Mouse (Mus musculus) forebrain, postnatal 0 days (tissue): Measurements from ENCODE around the gene Impg1. TPM values are rescaled to one million over a fixed set of nuclear protein-coding genes. Genes with fewer than 3 reads are reported as not detected.

Experiments used
- ATAC-seq: fragments of 200-750 bp; cut with Nextera tagmentation; 2 replicates; pipeline ENCODE4 v1.8.0; 2017; ENCODE audit warnings: mild to moderate bottlenecking, moderate library complexity
- DNase-seq: peaks from one replicate; pipeline ENCODE4 v3.0.0-alpha.2; 2015
- H3K27ac ChIP-seq: fragments of 300-500 bp; sonication (generic); 2 replicates; pipeline ENCODE4 v1.5.1; 2014; ENCODE audit warnings: low read depth, mild to moderate bottlenecking, antibody characterized with exemption, low read length, moderate library complexity, mixed read lengths
- H3K27me3 ChIP-seq: fragments of 300-500 bp; sonication (generic); 2 replicates; pipeline ENCODE4 v1.6.1; 2014; ENCODE audit warnings: mild to moderate bottlenecking, low read length, mixed read lengths; ENCODE audit not compliant: insufficient read depth
- H3K36me3 ChIP-seq: fragments of 300-500 bp; sonication (generic); 2 replicates; pipeline ENCODE4 v1.6.1; 2014; ENCODE audit warnings: mild to moderate bottlenecking, moderate library complexity; ENCODE audit not compliant: insufficient read depth
- H3K4me1 ChIP-seq: fragments of 300-500 bp; sonication (generic); 2 replicates; pipeline ENCODE4 v1.6.1; 2014; ENCODE audit warnings: antibody characterized with exemption; ENCODE audit not compliant: insufficient read depth
- H3K4me2 ChIP-seq: fragments of 300-500 bp; sonication (generic); 2 replicates; pipeline ENCODE4 v1.6.1; 2014; ENCODE audit warnings: low read depth, mild to moderate bottlenecking, moderate library complexity
- H3K4me3 ChIP-seq: fragments of 300-500 bp; sonication (generic); 2 replicates; pipeline ENCODE4 v1.5.1; 2014; ENCODE audit warnings: low read depth, low read length, mixed read lengths
- H3K9ac ChIP-seq: fragments of 300-500 bp; sonication (generic); 2 replicates; pipeline ENCODE4 v1.6.1; 2014; ENCODE audit warnings: mild to moderate bottlenecking
- H3K9me3 ChIP-seq: fragments of 300-500 bp; sonication (generic); 2 replicates; pipeline ENCODE4 v1.6.1; 2016; ENCODE audit warnings: low read length
- CTCF ChIP-seq: sonication (generic); IDR thresholded peaks from 2 replicates; pipeline ENCODE4 v1.5.1; 2016; ENCODE audit warnings: antibody characterized with exemption, control low read depth, low read depth
- WGBS: fragments of 180-500 bp; shearing (Covaris S2); extraction: QIAGEN DNeasy Blood & Tissue Kit; methylation state at CpG from one replicate; pipeline ENCODE4 v1.1.7; 2014; 5-methylcytosine and 5-hydroxymethylcytosine counted together
- polyA plus RNA-seq: library from polyadenylated mRNA; unstranded; fragments of >200 nt; fragmentation: Nextera tagmentation; extraction: Ambion mirVana; gene quantifications from 2 replicates; pipeline ENCODE4 v1.2.1, GENCODE M21; 2015
- total RNA-seq: library from RNA; depleted of rRNA; stranded (reverse); fragments of >200 nt; gene quantifications from 2 replicates; pipeline ENCODE4 v1.2.3, GENCODE M21; 2014

Gene Impg1
- total and polyA plus RNA-seq, 2 experiments from 2014 or later, result not detected

- Histone ChIP-seq H3K4me1 (no peaks in the 10 kb centered on the region), H3K9me3 (no peaks in the 10 kb centered on the region), H3K36me3 (no peaks in the 10 kb centered on the region), H3K9ac (no peak overlapping the region), H3K27ac (no peak overlapping the region), H3K4me2 (no peak overlapping the region), H3K4me3 (no peak overlapping the region), H3K27me3 (no peaks in the 10 kb centered on the region)
- DNase-seq (no peak), ATAC-seq (no peak)
- 87% methylated on average over 2 of the region's 2 CpGs for WGBS
- no peak for TF ChIP-seq CTCF
Measured at GRCm38 (mm10) chr9:80284539-80285174, 180.6 kb downstream of the Impg1 start.

GRCm38 (mm10) chr9:80282426-80282825, 182.9 kb downstream of the Impg1 start:
- WGBS, result 97% methylated on average over 3 of the region's 3 CpGs
- H3K36me3 ChIP-seq, result no peaks in the 10 kb centered on the region
- H3K4me2 ChIP-seq, result no peak overlapping the region
- no peak for TF ChIP-seq CTCF
- no peak overlapping the region for H3K27ac ChIP-seq
- H3K9ac ChIP-seq, result no peak overlapping the region
- DNase-seq, result no peak
- no peaks in the 10 kb centered on the region for H3K27me3 ChIP-seq
- ATAC-seq, result no peak
- H3K9me3 ChIP-seq, result no peaks in the 10 kb centered on the region
- H3K4me3 ChIP-seq, result no peak overlapping the region
- no peaks in the 10 kb centered on the region for H3K4me1 ChIP-seq

GRCm38 (mm10) chr9:80280724-80281123, 184.6 kb downstream of the Impg1 start:
- TF ChIP-seq CTCF, result no peak
- WGBS, result 100% methylated on average over 1 of the region's 1 CpGs

GRCm38 (mm10) chr9:80277770-80278169, 187.5 kb downstream of the Impg1 start:
- no peak for ATAC-seq
- Histone ChIP-seq H3K4me2 (no peak overlapping the region), H3K27ac (no peak overlapping the region), H3K4me3 (no peak overlapping the region), H3K36me3 (no peaks in the 10 kb centered on the region), H3K9me3 (no peaks in the 10 kb centered on the region), H3K4me1 (no peaks in the 10 kb centered on the region), H3K9ac (no peak overlapping the region), H3K27me3 (no peaks in the 10 kb centered on the region)
- WGBS, result 77% methylated on average over 6 of the region's 6 CpGs
- DNase-seq, result no peak
- no peak for TF ChIP-seq CTCF

More at GRCm38 (mm10) chr9:80280724-80281123, 184.6 kb downstream of the Impg1 start:
- Histone ChIP-seq H3K36me3 (no peaks in the 10 kb centered on the region), H3K27me3 (no peaks in the 10 kb centered on the region), H3K4me1 (no peaks in the 10 kb centered on the region), H3K4me3 (no peak overlapping the region), H3K9me3 (no peaks in the 10 kb centered on the region), H3K4me2 (no peak overlapping the region), H3K27ac (no peak overlapping the region), H3K9ac (no peak overlapping the region)
- ATAC-seq, result no peak
- no peak for DNase-seq

- no peak for TF ChIP-seq CTCF
- DNase-seq (no peak), ATAC-seq (no peak)
- Histone ChIP-seq H3K9ac (no peak overlapping the region), H3K4me3 (no peak overlapping the region), H3K4me1 (no peaks in the 10 kb centered on the region), H3K27me3 (no peaks in the 10 kb centered on the region), H3K9me3 (no peaks in the 10 kb centered on the region), H3K27ac (no peak overlapping the region), H3K4me2 (no peak overlapping the region), H3K36me3 (no peaks in the 10 kb centered on the region)
- 69% methylated on average over 2 of the region's 2 CpGs for whole genome bisulfite sequencing
Measured at GRCm38 (mm10) chr9:80277157-80277556, 188.1 kb downstream of the Impg1 start.

- no peak for DNase-seq
- H3K27ac ChIP-seq, result no peak overlapping the region
- no peak for TF ChIP-seq CTCF
- no peaks in the 10 kb centered on the region for H3K4me1 ChIP-seq
- WGBS, result 90% methylated on average over 1 of the region's 1 CpGs
- H3K27me3 ChIP-seq, result no peaks in the 10 kb centered on the region
- no peak overlapping the region for H3K4me3 ChIP-seq
- no peaks in the 10 kb centered on the region for H3K36me3 ChIP-seq
- no peak for ATAC-seq
- H3K9ac ChIP-seq, result no peak overlapping the region
- H3K4me2 ChIP-seq, result no peak overlapping the region
- H3K9me3 ChIP-seq, result no peaks in the 10 kb centered on the region
Measured at GRCm38 (mm10) chr9:80275772-80276134, 189.5 kb downstream of the Impg1 start.

- H3K9ac ChIP-seq, result no peak overlapping the region
- no peak overlapping the region for H3K4me2 ChIP-seq
- H3K36me3 ChIP-seq, result no peaks in the 10 kb centered on the region
- H3K27ac ChIP-seq, result no peak overlapping the region
- WGBS, result 88% methylated on average over 8 of the region's 8 CpGs
- DNase-seq (no peak), ATAC-seq (no peak)
- no peaks in the 10 kb centered on the region for H3K27me3 ChIP-seq
- no peaks in the 10 kb centered on the region for H3K9me3 ChIP-seq
- H3K4me1 ChIP-seq, result no peaks in the 10 kb centered on the region
- no peak for TF ChIP-seq CTCF
- no peak overlapping the region for H3K4me3 ChIP-seq
Measured at GRCm38 (mm10) chr9:80275053-80275771, 190.1 kb downstream of the Impg1 start.
